Mouse (Mus musculus) megakaryocyte, embryonic 14.5 days (primary cell): ENCODE results near the gene Tmem247. TPM values are rescaled to one million over a fixed set of nuclear protein-coding genes. Genes with fewer than 3 reads are reported as not detected.

ENCODE experiments used
- H3K27me3 ChIP-seq: replicated peaks from 2 replicates; pipeline ENCODE3; 2012; ENCODE audit warnings: inconsistent platforms
- H3K36me3 ChIP-seq: replicated peaks from 2 replicates; pipeline ENCODE3; 2012; ENCODE audit warnings: low read length, inconsistent platforms, mixed read lengths
- H3K4me1 ChIP-seq: 2 replicates; pipeline ENCODE4 v1.6.1; 2012; ENCODE audit warnings: inconsistent platforms
- H3K4me3 ChIP-seq: replicated peaks from 2 replicates; pipeline ENCODE3; 2012; ENCODE audit warnings: moderate library complexity, mild to moderate bottlenecking, inconsistent platforms
- H3K9me3 ChIP-seq: 2 replicates; pipeline ENCODE4 v1.6.1; 2012; ENCODE audit warnings: inconsistent platforms
- FLI1 ChIP-seq: IDR thresholded peaks from 2 replicates; pipeline ENCODE4 v1.6.1; 2012; ENCODE audit warnings: low read length, inconsistent platforms, mixed read lengths
- GATA1 ChIP-seq: IDR thresholded peaks from 3 replicates; pipeline ENCODE4 v1.6.1; 2012; ENCODE audit warnings: mixed read lengths, low read length, inconsistent platforms, borderline replicate concordance
- polyA plus RNA-seq: library from polyadenylated mRNA; stranded (reverse); fragments of >175 nt; gene quantifications from 2 replicates; pipeline ENCODE4 v1.2.3, GENCODE M21; 2012; ENCODE audit warnings: low replicate concordance; ENCODE audit not compliant: insufficient read depth

Gene Tmem247
- polyA plus RNA-seq, 1 experiment, result not detected

DNA sequence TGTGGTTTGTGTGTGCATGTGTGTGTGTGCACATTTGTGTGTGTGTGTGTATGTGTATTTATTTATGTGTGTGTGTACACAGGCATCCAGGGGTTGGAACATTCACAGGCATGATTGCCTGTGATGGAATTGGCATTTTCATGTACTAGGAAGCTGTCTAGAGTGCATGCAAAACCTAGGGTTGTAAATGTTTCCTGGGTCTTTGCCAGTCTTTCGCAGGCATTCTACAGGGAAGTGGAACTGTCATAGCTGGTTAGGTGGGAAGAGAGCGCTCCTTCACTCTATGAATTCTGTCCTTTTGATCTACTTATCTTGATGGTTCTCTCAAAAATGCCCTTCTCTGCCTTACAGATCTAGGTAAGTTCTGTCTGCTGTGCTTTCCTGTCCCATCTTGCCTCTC, 19.9 kb downstream of the Tmem247 start:
- no peaks in the 10 kb centered on the region for H3K36me3 ChIP-seq
- peaks cover 52% of the 10 kb centered on the region for H3K27me3 ChIP-seq
- H3K9me3 ChIP-seq, result no peaks in the 10 kb centered on the region
- TF ChIP-seq GATA1 (no peak), FLI1 (no peak)
- H3K4me3 ChIP-seq, result no peak overlapping the region
- H3K4me1 ChIP-seq, result peaks cover 7% of the 10 kb centered on the region

DNA sequence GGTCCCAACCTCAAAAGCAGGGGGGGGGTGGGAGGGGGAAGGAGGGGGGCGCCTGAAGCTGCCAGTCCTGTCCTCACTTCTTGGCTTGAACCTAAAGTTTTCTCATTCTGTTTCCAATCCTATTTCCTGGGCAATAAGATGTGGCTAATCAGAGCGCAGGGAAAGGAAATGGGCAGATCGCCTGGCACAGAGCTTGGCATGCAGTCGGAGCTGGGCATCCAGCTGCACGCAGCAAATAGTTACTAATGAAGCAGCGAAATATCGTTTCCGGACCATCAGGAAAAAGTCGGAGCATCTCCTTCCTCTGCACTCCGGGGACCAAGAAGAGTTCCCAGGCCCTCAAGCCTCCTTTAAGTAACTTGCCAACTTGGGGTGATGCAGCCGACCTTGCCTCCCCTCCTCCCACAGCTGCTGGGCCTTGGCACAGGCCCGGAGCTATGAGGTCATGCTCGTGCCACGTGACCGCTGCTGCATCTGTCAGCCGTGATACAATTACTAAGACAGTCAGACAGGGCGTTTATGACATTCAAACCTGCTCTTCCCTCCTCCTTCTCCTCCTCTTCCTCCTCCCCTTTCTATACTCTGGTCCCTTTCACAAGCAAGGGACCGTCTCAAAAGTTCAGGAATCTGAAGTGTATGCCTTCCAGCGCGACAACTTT, 20.5 kb downstream of the Tmem247 start:
- no peaks in the 10 kb centered on the region for H3K36me3 ChIP-seq
- H3K4me1 ChIP-seq, result peaks cover 7% of the 10 kb centered on the region
- H3K9me3 ChIP-seq, result no peaks in the 10 kb centered on the region
- H3K27me3 ChIP-seq, result peaks cover 54% of the 10 kb centered on the region
- TF ChIP-seq FLI1, result no peak
- no peak for TF ChIP-seq GATA1
- H3K4me3 ChIP-seq, result peak overlapping the region; percentile 77

DNA sequence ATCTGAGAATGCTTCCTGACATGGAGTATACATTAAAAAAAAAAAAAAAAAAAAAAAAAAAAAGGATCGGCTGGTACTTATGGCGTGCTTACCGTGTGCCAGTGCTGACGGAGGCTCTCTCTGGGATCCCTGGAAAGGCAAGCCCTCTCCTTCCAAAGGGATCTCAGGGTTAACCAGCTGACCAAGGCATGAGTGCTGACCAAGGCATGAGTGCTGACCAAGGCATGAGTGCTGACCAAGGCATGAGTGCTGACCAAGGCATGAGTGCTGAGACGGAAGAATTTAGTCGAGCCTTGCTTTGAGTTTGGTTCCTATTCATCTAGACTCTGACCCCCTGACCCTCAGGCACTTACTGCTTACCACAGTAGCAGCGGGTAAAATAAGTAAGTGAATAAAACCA, 21.5 kb downstream of the Tmem247 start:
- Histone ChIP-seq H3K9me3 (no peaks in the 10 kb centered on the region), H3K27me3 (peaks cover 56% of the 10 kb centered on the region)

DNA sequence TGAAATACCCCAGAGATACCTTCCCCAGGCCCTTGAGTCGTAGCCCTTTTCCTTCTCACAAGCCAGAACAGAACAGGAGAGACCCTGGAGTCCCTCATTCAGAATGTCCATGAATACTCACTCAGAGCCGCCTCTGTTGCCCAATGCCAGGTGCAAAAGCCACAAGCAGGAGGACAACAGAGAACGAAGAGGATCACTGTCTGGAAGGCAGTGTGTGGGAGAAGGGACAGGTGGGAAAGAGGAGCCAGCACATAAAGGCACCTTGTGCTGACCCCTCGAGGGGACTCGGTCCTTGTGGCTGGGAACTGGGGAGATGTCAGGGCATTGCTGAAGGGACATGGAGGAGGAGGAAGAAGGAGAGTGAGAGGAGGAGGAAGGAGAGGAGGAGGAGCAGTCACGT, 25.0 kb downstream of the Tmem247 start:
- TF ChIP-seq FLI1 (no peak), GATA1 (no peak)
- H3K9me3 ChIP-seq, result no peaks in the 10 kb centered on the region
- H3K4me3 ChIP-seq, result no peak overlapping the region
- H3K4me1 ChIP-seq, result peaks cover 7% of the 10 kb centered on the region
- no peaks in the 10 kb centered on the region for H3K36me3 ChIP-seq
- peaks cover 49% of the 10 kb centered on the region for H3K27me3 ChIP-seq

More for the DNA sequence above, 21.5 kb downstream of the Tmem247 start:
- Histone ChIP-seq H3K36me3 (no peaks in the 10 kb centered on the region), H3K4me1 (peaks cover 7% of the 10 kb centered on the region), H3K4me3 (no peak overlapping the region)
- no peak for TF ChIP-seq GATA1
- TF ChIP-seq FLI1, result no peak

DNA sequence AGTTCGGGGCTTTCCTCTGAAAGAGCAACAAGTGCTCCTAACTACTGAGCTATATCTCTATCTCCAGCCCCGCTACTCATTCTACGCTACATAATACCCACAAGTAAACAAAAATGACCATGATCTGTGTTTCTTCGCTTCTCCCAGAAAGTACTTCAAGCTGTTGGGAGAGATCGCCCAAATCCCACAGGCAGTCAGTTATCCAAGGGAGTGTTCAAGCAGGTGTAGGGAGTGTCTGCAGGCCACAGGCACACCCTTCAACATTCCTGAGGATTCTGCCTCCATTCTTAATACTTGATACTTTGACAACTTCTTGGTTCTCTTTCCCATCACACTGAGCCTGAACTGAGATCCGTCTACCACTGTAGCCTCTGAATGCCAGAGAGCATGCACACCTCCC, 26.0 kb downstream of the Tmem247 start:
- Histone ChIP-seq H3K9me3 (no peaks in the 10 kb centered on the region), H3K36me3 (no peaks in the 10 kb centered on the region), H3K4me1 (no peaks in the 10 kb centered on the region; the same call in 1 of the 2 replicates), H3K4me3 (no peak overlapping the region), H3K27me3 (peaks cover 45% of the 10 kb centered on the region)
- TF ChIP-seq FLI1 (no peak), GATA1 (no peak)

DNA sequence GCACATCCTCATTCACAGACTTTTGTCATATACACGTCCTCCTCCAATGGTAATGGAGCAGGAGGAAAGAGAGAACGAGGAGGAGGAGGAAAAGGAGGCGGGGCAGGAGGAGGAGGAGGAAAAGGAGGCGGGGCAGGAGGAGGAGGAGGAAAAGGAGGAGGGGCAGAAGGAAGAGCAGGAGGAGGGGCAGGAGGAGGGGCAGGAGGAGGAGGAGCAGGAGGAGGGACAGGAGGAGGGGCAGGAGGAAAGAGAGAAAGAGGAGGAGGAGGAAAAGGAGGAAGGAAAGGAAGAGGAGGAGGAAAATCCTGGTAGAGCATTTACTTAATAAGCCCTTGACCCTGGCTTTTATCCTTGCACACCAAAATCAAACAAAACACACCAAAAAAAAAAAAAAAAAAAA, 28.9 kb downstream of the Tmem247 start:
- no peak for TF ChIP-seq FLI1
- TF ChIP-seq GATA1, result no peak
- H3K4me3 ChIP-seq, result no peak overlapping the region
- H3K9me3 ChIP-seq, result no peaks in the 10 kb centered on the region

DNA sequence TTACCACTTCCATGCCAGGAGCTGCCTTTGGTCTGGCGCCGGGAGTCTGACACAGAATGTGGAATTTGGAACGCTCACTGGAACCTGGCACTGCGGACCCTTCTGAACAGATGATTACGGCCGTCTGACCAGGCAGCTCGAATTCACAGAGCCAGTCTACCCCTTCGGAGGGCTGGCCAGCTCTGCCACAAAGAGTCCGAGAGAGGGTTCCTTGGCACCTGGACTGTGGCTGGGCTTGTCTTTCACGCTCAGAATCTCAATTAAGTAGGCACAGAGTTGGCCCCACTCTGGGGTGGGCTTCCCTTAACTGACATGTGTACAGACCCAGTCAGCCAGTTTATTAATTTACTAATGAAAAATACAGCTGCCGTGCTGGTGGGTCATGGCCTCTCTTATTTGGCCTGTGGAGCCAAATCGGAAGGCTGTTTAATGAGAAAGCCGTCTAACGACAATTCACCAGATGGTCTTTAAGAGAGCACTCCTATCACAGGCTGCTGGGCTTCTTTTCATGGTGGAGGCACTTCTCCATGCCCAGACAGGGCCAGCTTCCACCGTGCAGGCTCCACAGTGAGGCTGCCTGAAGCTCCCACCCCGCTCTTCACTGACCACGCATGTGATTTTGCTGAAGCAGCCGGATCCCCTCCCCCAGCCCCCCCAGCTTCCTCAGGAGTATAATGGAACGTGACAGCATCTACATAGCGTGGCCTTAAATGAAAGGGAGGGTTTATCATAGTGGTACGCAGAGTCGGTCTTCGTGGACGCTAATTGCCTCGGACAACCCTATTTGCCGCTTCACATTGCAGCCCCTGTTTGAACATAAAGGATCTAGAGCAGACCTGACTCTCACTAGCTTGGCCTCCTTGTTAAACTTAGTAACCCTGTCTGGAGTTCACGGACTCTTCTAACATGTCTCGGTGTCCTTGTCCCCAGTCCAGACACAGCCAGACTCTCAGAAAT, 31.0 kb downstream of the Tmem247 start, which contains the start of gene Atp6v1e2:
TSS of gene Atp6v1e2 (minus strand) at position 58 of the 957 bp plus-strand sequence.
- Histone ChIP-seq H3K9me3 (peaks cover 5% of the 10 kb centered on the region; the same call in 1 of the 2 replicates), H3K27me3 (peaks cover 43% of the 10 kb centered on the region), H3K36me3 (no peaks in the 10 kb centered on the region), H3K4me1 (no peaks in the 10 kb centered on the region), H3K4me3 (no peak within 1 kb of the TSS)
- no peak for TF ChIP-seq GATA1

More for the DNA sequence above, 28.9 kb downstream of the Tmem247 start:
- no peaks in the 10 kb centered on the region for H3K36me3 ChIP-seq
- H3K4me1 ChIP-seq, result no peaks in the 10 kb centered on the region; the same call in 1 of the 2 replicates
- peaks cover 48% of the 10 kb centered on the region for H3K27me3 ChIP-seq

DNA sequence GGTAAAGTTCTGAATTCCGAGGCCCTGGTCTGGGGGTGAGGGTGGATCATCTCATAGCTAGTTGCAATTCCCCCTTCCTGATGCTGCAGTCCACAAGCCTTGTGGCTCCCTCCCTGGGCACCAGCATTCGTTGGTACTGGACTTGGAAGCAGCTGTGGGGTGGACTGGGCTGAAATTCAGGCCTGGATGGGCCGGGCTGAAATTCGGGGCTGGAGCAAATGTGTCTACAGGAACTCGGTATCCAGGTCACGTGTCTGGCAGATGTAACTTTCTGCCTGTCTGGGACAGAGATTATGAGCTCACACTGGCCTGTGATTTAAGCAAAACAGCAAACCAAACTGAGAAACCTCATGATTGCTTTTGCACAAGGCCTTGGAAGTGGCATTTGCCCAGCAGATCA, 31.7 kb downstream of the Tmem247 start:
- peaks cover 38% of the 10 kb centered on the region for H3K27me3 ChIP-seq
- no peak for TF ChIP-seq GATA1
- TF ChIP-seq FLI1, result no peak
- no peaks in the 10 kb centered on the region for H3K36me3 ChIP-seq
- no peaks in the 10 kb centered on the region for H3K4me1 ChIP-seq
- peaks cover 12% of the 10 kb centered on the region for H3K9me3 ChIP-seq
- no peak overlapping the region for H3K4me3 ChIP-seq

DNA sequence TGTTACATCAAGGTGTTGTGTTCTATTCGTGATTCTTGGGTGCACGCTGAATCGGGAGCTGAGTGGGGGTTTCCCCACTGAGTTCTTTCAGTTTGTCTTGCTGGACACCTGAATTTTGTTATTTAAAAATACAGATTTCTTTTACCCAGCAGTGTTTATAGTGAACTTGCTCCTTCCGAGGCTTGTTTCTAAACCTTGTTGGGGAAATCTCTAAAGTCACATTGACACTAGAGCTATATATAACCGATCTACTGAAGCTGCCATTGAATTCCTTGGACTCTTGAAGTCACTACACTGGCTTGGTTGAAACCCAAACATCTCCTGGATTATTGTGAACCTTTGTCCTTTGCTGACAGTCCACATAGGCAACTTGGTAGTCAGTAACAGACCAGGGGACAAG, 40.1 kb downstream of the Tmem247 start:
- peaks cover 24% of the 10 kb centered on the region for H3K9me3 ChIP-seq
- H3K4me1 ChIP-seq, result peaks cover 15% of the 10 kb centered on the region
- peaks cover 38% of the 10 kb centered on the region for H3K27me3 ChIP-seq
- no peaks in the 10 kb centered on the region for H3K36me3 ChIP-seq
- TF ChIP-seq GATA1, result no peak
- TF ChIP-seq FLI1, result no peak
- H3K4me3 ChIP-seq, result no peak overlapping the region

DNA sequence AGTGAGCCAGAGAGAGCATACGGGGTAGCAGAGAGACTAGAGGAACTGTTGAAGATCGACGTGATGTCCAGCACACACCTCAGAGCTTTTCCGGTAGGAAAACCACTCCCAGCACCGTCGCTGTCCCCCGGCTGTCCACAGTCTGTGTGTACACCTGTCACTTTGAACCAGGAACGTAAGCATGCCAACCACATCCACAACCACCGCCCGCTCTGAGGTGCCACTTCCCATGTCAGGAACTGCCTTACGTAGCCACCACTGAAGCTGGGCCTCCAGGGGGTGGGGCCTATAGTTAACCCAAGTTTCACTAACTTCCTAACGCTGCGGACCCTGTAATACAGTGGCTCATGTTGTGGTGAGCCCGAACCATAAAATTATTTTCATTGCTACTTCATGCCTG, 40.8 kb downstream of the Tmem247 start:
- Histone ChIP-seq H3K4me1 (peaks cover 19% of the 10 kb centered on the region), H3K9me3 (peaks cover 20% of the 10 kb centered on the region), H3K4me3 (peak overlapping the region; percentile 80), H3K27me3 (peaks cover 45% of the 10 kb centered on the region), H3K36me3 (no peaks in the 10 kb centered on the region)
- TF ChIP-seq FLI1, result no peak
- TF ChIP-seq GATA1, result no peak
